Mouse (Mus musculus) lung, postnatal 36 days (tissue): ENCODE measurements around the gene Gm28729.
"Not testable (repeated sequence)": the region's sequence is repeated elsewhere in the genome, so short reads cannot be mapped to it uniquely, and the experiment has no call there.

Experiments
- DNase-seq: peaks from one replicate; pipeline ENCODE4 v3.0.0; 2022; ENCODE audit warnings: mixed read lengths

Gm28729 gene

DNA sequence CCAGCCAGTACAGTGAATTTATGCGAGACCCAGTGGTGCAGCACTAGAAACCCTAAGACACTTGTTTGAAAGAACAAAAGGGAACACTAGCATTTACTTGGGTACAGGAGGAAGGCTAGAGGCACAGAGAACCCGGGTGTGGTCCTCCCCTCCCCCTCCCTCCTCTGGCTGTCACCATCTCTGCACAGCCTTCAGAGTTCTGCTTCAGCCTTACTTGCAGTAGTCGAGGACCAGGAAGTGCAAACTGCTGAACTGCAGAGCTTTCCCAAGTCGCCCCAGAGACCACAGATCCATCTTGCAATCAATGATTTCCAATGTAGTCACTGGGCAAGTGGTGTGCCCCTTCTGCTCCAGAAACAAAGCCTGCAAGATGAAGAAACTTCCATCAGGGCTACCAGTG lies 7.6 kb downstream of the Gm28729 start:
- peak; percentile 23 for DNase-seq

DNA sequence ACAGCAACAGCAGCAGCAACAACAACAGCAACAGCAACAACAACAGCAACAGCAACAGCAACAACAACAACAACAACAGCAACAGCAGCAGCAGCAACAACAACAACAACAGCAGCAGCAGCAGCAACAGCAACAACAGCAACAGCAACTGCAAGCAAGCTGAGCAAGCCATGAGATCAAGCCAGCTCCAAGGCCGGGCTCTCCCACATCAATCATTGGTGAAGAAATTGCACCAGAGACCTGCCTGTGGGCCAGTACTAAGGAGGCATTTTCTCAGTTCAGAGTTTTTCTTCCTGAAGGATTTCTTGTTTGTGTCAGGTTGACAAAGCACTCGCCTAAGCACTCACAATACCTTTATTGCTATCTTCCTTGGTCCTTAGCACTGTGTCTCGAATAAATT lies 8.3 kb downstream of the Gm28729 start:
- DNase-seq, result no peak

DNA sequence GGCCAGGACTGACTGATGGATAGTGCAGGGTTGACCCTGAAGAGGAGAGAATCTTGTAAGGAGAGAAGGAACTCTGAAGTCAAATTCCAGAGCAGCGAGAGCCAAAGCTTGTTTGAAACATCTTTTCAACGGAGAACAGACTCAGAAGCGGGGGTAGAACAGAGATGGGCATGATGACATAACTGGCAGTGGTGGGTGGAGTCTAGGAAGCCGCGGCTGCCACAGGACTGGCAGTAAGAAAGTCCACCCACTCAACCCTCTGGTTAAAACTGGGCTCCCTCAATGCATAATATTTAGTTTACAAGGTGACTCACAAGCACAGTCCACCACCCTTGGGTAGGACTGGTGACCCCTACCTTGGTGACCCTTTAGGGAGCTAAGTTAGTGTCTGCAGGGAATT lies 9.3 kb downstream of the Gm28729 start:
- DNase-seq, result no peak

DNA sequence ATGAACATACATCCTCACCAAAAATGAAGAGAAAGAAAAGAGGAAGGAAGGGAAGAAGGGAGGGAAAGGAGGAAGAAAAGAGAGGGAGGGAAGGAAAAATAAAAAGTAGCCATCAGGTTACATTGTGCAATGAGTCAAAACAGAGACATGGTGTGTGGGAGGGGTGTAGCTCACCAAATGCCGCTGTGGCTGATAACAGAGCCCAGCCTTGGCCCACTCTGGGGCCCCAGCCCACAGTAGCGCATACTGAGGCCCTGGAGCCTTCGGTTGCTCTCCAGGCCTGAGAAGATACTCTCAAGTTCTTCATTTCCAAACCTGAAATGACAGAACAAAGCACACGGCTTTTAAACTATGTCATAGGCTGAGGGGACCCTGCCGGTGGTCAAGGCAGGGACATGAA lies 10.8 kb downstream of the Gm28729 start:
- no peak for DNase-seq

DNA sequence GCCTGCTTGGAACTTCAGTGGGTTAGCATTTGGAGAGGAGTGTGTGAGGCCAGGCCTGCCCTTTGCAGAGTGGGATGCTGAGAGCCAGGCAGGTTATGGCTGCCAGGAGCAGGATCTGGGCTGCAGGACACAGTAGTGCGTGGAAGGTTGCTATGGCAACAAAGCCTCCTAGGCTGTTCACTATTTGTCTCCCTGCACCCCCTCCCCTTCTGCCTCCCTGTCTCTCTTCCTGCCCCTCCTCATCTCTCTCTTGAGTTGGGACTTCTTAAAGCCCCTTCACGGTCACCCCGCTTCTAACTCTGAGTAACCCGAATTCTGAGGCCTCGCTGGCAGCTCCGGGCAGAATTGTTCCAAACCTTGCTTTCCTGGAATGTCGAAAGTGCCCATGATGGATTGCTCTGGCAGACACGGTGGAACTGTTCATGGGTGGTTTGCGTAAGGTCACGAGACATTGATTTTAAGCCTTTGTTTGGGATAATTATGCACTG lies 19.0 kb downstream of the Gm28729 start:
- DNase-seq, result peak; percentile 37

DNA sequence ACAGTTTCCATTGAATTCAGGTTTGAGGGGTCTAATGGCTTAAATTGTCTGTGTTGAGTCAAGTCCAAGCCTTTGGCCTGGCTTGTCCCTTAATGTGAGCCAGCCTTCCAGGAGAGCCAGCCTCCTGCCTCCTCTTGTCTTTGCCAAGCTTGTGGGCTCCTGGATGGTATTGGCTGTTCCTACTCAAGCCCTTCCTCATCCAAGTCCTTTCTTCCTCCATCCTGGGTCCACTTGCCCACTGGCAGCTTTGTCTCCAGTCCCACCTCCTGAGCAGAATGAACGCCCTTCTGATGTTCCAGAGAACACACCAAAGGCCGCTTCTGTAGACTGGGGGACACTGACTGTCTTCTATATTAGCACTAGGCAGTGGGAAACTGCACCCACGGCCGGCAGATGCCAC lies 19.9 kb downstream of the Gm28729 start:
- no peak for DNase-seq

DNA sequence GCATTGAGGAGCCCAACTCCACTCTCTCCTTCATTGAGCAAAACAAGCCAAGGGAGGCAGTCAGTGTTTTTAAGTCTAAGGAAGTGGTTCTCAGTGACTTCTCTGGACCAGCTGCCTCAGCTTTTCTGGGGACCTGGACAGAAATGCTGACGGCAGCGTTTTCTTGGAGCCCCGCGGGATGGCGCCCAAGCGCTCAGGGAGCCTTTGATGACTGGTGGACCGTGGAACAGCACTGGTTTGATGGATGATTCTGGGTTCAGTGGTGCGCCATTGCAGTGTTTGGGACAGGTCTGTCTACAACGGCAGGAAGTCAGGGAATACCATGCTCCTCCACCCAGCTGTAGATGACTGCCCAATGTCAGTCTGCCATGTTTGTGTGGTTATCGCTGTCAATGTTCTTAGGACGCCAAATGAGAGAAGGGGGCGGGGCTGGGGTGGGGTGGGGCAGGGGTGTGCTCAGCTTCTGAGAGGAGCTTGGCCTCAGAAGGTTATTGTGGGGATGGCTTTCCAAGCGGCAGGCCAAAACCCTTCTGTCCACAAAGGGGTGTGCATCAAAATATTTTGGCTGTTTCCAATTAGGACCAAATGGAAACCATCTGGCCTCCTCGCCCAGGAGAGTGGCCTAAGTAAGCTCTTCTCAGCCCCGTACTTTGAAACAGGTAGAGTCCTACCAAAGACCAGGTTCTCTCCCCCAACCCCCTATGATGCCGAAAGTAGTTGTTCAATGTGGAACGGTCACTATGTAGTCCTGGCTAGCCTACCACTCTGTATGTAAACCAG lies 20.8 kb downstream of the Gm28729 start:
- no peak for DNase-seq

DNA sequence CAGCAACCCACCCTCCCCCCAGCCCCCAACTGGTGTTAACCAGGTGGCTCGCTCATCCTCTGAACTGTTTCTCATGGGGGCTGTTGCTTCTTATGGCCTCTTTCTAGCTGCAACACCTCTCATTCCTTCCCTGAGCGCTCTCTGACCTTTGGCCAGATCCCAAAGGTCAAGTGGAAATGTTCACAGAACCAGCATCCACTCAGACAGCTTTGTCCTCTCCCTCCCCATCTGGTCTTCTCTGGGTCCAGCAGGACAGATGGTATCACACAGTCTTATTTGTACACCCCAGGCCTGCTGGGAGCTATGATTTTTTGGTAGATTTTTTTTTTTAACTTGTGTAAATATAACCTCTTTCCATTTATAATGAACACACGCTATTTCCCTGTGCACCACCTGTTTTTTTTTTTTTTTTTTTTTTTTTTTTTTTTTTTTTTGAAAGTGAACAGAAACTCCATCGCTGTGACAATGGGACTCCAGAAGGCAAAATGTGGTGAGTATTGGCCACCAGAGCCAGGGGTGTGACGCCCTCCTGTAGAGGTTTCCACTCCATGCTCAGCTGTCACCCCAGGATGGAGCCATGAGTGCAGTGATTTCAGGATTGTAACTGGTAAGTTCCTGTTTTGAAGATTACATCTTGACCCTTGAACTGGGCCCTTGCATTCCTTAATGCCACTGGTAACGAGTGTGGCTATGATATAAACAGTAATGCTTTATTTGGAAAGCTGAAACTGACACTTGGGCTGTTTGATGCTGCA lies 22.0 kb downstream of the Gm28729 start:
- DNase-seq, result no peak

DNA sequence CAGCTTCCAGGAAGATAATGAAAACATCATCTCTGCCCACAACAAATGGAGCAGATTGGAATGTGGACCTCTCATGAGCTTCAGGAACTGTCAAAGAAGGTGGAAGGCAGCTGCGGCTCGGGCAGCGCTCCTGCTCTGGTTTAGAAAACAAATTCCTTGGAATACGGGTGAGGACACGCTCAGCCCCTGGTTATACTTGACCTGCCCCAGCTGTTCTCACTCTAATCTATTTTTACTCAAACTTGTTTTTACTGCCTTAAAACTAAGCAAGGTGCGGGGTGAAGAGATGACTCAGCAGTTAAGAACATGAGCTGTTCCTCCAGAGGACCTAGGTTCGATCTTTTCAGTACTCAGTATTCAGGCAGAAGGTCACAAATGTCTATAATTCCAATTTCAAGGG lies 23.8 kb downstream of the Gm28729 start:
- DNase-seq, result peak; percentile 41

DNA sequence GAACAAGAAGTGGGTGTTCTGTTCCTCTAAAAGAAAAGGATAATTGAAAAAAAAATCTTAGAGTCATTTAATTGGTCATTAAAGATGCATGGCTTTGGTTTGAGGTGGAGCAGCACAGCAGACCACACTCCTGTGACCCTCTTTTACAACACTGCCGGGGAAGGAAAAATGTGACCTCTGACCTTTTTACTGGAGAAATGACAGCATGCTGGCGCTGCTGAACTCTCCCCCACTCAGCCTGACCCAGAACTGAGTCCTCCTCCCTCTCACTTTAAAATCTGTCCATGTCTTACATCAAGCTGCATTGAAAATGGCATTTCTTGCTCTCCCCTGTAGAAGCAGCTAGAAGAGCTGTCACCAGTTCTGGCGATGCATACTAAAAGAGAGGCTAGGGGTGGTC lies 31.9 kb downstream of the Gm28729 start:
- no peak for DNase-seq

DNA sequence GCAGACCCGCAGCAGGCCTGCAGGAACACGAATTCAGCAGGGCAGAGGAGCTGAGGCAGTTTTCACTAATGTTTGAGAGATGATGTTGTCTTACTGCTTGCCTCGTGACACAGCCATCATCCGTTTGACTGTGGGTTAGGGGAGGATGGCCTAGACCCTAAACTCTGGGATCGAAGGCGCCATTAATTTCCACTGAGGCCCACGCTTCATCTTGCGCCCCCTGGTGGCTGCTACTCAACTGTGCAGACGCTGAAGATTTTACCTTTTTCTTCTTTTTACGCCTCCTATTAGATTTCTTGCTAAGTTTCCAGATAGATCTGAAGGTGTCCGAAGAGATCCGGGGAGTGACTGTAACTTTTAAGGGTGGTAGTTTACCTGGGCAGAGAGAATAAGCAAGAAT lies 33.3 kb downstream of the Gm28729 start:
- DNase-seq, result peak; percentile 64

DNA sequence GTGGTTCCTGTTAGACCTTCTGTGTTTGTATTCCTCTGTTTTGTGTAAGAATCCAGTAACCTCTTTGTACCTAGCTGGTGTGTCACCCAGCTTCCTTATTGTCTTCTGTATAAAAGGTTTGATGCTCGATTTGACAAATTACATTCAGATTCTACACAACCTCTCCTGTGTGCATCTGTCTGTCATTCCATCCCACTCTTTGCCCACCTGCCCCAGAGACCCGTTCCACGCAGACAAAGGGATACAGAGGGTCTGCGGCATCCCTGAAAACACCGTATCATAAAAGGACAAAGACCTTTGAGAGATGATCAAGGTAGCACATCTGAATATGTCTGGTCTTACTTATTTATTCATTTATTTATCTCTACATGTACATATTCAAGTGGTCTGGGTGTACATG lies 37.2 kb downstream of the Gm28729 start:
- not testable (repeated sequence) for DNase-seq

DNA sequence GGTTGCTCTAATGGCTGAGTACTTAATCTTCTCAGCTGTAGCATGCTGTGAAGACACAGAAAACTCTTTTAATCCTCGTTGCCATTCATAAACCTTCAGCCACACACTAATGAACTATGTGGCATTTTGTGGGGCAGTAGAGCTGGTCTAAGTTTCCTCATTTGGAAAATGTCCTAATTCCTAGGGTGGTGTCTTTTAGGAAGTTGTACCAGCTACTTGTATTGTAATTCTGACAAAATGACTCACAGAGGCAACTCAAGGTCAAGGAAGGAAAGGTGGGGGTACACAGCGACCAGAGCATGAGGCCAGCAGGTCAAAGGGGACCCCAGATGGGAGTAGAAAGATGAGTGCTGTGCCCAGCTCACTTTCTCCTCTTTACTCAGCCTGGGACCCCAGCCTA lies 41.4 kb downstream of the Gm28729 start:
- no peak for DNase-seq

DNA sequence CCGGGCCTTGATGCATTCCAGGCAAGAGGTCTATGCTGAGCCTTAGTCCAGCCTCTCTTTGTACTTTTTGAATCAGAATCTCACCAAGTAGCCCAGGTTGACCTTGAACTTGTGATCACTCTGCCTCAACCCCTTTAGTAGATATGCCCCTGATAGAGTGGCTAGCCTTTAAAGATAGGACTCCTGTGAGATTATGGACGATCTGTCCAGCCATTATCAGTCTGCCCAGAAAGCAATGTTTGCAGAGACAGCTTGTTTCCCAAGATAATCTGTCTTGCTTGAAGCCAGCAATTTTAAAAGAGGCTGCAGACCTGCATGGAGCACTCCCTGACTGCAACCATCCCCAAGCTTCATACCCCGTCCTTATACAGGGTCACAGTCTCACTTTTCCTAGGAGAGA lies 42.0 kb downstream of the Gm28729 start:
- no peak for DNase-seq

DNA sequence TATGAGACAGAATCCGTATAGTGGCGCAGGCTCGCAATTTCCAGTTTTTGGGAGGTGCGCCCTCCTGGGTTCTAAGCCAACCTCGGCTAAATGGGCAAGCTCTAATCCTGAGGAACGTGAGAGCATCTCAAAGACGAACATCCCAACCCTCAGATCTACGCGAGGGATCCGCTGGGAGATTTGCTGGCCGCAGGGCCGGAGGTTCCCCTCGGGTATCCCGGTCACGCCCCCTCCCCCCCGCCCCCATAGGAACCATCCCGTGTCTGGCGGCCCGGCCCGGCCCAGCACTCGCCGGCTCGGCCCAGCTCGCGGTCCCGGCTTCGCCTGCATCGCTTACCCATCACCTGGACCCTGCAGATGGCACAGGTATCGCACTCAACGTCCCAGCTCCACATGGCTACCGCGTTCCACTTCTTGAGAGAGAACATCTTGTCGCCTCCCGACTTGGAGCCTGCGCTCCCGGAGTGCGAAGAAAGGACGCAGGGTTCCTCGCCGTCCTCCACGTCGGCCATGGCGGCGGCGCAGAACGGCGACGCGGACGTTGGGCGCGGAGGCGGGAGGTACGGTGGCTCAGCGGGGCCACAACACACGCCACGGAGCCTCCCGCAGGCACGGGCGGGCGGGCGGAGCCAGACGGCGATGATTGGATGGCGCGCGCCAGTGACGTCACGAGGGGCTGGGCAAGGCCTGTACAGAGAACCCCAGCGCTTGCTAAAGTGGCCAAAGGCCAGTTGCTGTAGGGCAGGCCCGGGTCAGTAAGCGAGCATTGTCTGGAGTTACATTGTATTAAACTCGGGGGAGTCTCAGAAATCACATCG lies 46.8 kb downstream of the Gm28729 start, which contains the start of gene Rnf7:
Gene Rnf7 (minus strand): TSS at position 605 of the 818 bp plus-strand sequence.
- peak; percentile 99 for DNase-seq

DNA sequence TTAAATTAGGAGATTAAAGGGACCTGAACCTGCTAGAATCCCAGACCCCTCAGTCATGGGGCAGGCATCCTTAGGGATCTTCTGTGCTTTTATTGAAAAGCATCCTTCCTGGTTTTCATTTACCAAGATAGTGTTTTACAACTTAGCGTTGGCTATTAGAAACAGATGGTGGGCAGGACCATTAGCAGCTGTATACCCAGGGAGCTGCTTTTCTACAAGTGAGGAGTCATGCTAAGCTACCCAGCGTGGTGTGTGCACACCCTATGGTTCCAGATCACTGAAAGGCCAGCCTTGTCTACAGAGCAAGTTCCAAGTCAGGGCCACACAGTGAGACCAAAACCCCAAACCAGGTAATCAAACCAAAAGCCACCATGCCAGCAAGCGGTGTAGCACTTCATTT lies 52.7 kb downstream of the Gm28729 start:
- DNase-seq, result no peak

DNA sequence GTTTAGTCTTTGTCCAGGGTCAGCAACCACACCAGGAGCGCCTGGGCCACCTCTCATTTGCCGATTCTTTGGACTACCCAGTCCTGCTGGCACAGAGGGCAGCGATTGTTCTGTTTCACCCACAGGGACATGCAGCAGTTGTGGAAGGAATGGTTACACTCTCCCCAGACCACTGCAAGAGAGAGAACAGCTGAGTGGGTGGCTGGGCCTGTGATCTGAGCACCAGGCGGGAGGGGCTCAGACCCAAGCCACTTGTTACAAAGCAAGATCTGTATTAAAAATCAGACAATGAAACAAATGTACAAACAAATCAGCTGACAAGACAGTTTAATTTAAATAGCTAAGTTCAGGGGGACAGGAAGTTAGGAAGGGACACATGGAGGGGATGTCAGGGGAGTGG lies 53.4 kb downstream of the Gm28729 start:
- not testable (repeated sequence) for DNase-seq

DNA sequence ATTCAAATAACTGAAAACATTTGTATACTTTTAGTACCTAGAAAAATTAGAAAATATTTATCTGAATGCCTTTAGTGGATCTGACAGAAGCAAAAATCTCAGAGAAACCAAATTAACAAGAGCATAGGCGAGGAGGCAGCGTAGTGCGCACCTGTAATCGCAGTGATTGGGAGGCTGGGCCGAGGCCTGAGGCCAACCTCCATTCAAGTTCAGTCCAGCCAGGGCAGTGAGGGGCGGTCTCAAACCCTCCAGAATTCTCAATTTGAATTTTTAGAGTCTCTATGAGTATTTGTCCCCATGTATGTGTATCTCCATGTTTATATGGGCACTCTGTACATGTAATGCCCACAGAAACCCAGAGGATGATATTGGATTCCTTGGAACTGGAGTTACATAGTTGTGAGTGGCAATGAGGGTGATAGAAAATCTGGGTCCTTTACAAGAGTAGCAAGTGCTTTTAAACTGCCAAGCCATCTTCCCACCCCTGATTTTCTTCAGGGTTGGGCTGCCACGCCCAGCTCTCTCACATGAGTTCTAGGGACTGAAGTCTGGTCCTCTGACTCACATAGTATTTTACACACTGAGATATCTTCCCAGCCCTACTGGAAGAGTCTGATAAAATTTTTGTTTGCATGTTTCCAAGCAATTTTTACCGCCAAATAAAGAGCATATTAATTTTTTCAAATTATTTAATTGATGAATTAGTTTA lies 54.6 kb downstream of the Gm28729 start:
- no peak for DNase-seq

DNA sequence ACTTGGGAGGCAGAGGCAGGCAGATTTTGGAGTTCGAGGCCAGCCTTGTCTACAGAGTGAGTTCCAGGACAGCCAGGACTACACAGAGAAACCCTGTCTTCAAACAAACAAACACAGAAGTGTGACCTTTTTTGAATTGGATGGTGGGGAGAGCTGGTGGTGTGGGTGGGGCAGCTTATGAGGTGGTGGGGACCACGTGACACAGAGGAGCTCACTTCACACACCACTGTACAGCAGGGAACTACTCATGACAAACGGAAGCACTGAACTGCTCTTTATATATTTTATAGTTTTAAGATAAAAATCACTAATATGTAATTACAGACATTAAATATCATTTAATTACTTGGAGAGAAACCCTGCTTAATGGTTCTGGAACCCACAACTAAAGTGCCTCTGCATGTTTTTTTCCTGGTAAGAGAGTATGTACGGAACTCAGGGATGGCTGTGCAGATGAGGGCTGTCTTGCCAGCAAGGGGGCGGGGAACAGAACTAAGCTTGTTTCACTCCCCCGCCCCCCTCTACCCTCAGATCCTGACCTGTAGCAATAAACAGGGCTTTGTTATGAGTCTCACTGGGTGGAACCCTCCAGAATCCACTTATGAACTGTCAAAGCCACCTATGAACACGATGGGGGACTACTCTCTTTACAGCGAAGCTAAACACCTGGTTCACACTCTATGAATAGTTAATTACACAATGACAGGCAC lies 55.4 kb downstream of the Gm28729 start:
- DNase-seq, result no peak

DNA sequence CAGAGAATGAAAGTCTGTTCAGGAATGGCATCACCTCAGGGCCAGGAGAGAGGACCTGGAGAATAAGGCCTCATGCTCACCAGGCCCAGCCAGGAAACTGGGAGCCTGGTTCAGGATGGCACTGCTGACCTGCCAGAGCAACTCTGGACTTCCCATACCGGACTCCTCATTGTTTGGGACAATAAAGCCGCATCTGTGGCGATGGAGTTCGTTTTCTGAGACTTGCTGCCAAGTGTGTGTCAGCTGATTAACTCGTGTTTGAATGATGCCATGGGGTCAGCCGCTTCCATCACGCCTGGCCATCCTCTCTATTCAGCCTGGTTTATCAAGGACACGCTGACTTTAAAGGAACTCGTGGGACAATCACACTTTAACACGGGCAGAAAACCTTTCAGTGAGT lies 61.4 kb downstream of the Gm28729 start:
- no peak for DNase-seq

DNA sequence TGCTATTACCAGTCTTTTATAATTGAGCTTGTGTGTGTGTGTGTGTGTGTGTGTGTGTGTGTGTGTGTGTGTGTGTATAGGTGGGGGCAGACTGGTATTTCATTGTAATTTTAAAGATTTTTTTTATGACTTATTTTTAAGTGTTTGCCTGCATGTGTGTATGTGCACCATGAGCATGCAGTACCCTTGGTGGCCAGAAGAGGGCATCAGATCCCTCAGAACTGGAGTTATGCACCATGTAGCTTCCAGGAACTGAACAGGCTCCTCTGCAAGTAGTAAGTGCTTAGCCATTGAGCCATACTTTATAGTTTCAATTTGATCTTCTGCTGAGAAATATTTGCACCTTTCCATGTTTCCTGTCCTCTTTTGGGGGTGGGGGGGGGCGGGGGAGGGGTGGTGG lies 63.5 kb downstream of the Gm28729 start:
- DNase-seq, result no peak
